Mouse (Mus musculus): ENCODE results near the gene Gm49378.

Gene Gm49378

GRCm38 (mm10) chr14:55637795-55638194 is at the start of gene Gm49378:
Gene Gm49378 (minus strand): TSS chr14:55637895.
- no peak for DNase-seq (ENCODE audit: low read depth)

- no peak for DNase-seq (ENCODE audit: low read depth)
Observed at GRCm38 (mm10) chr14:55682118-55682493, 44.4 kb upstream of the Gm49378 start.

GRCm38 (mm10) chr14:55681160-55682117 is 43.7 kb upstream of the Gm49378 start, which contains the start of gene Tinf2:
Gene Tinf2 (minus strand): TSS chr14:55681820.
- DNase-seq (ENCODE audit: low read depth) = peak; percentile 98

- DNase-seq (ENCODE audit: low read depth) = no peak
Observed at GRCm38 (mm10) chr14:55677615-55678014, 39.9 kb upstream of the Gm49378 start.

- DNase-seq (ENCODE audit: low read depth) = no peak
Observed at GRCm38 (mm10) chr14:55672741-55673060, 35.0 kb upstream of the Gm49378 start.

GRCm38 (mm10) chr14:55671833-55672740 is 34.4 kb upstream of the Gm49378 start, which contains the start of the genes Gmpr2 and Nedd8:
Gene Gmpr2 (plus strand): TSS chr14:55671941.
Gene Nedd8 (minus strand): TSS chr14:55672124.
- DNase-seq (ENCODE audit: low read depth) = peak; percentile 94

GRCm38 (mm10) chr14:55671486-55671832 is 33.8 kb upstream of the Gm49378 start:
- DNase-seq (ENCODE audit: low read depth) = no peak

GRCm38 (mm10) chr14:55660636-55661035 is 22.9 kb upstream of the Gm49378 start:
- DNase-seq (ENCODE audit: low read depth) = no peak

GRCm38 (mm10) chr14:55659960-55660573 is 22.4 kb upstream of the Gm49378 start, which contains the start of gene Mdp1:
Gene Mdp1 (minus strand): TSS chr14:55660508.
- DNase-seq (ENCODE audit: low read depth) = peak; percentile 86

GRCm38 (mm10) chr14:55658011-55658410 is 20.3 kb upstream of the Gm49378 start:
- no peak for DNase-seq (ENCODE audit: low read depth)

GRCm38 (mm10) chr14:55656935-55657334 is 19.2 kb upstream of the Gm49378 start:
- DNase-seq (ENCODE audit: low read depth) = no peak

GRCm38 (mm10) chr14:55651528-55651927 is 13.8 kb upstream of the Gm49378 start:
- no peak for DNase-seq (ENCODE audit: low read depth)

GRCm38 (mm10) chr14:55649884-55650283 is 12.2 kb upstream of the Gm49378 start, which contains the start of gene Tssk4:
Gene Tssk4 (plus strand): TSS chr14:55650184.
- no peak for DNase-seq (ENCODE audit: low read depth)

GRCm38 (mm10) chr14:55644261-55644888 is 6.7 kb upstream of the Gm49378 start:
- DNase-seq (ENCODE audit: low read depth) = peak; percentile 67

- DNase-seq (ENCODE audit: low read depth) = peak; percentile 84
Observed at GRCm38 (mm10) chr14:55643060-55643907, 5.6 kb upstream of the Gm49378 start, which contains the start of gene Tm9sf1. Gene Tm9sf1 (minus strand): TSS chr14:55643806.

GRCm38 (mm10) chr14:55642679-55643059 is 5.0 kb upstream of the Gm49378 start:
- no peak for DNase-seq (ENCODE audit: low read depth)

GRCm38 (mm10) chr14:55641291-55641690 is 3.6 kb upstream of the Gm49378 start:
- DNase-seq (ENCODE audit: low read depth) = no peak

- no peak for DNase-seq (ENCODE audit: low read depth)
Observed at GRCm38 (mm10) chr14:55640816-55641215, 3.1 kb upstream of the Gm49378 start.

GRCm38 (mm10) chr14:55635523-55636007 is 2.1 kb downstream of the Gm49378 start, which contains the start of gene Ipo4:
Gene Ipo4 (minus strand): TSS chr14:55635957.
- peak; percentile 91 for DNase-seq (ENCODE audit: low read depth)

- DNase-seq (ENCODE audit: low read depth) = no peak
Observed at GRCm38 (mm10) chr14:55634874-55635522, 2.7 kb downstream of the Gm49378 start.
